ENCODE assay signal across 9 mouse cellular contexts in genomic region chr3:62340861-62341260, GRCm38 (mm10). TPM values are rescaled to one million over a fixed set of nuclear protein-coding genes. Genes with fewer than 3 reads are reported as not detected.
A peak's percentile ranks its signal among the peaks of the same experiment; 100 is the strongest.
DNase-seq lines count a peak whose midpoint lies in the region; ATAC-seq and TF ChIP-seq lines count a peak whose summit lies in the region.
"Had no signal": no experiment of that assay in that cellular context is flagged by ENCODE, and none has a peak within 500 bp of the region (broad histone marks: within the 10 kb centered on the region; RNA-seq: fewer than 3 reads in every experiment).

No protein-coding gene starts in this region.

- WGBS in hindbrain, embryonic 13.5 days: 11% methylated on average over 2 of the region's 2 CpGs

- peak; percentile 68 for DNase-seq in Muller cell, postnatal 12 days (ENCODE audit: inconsistent ontology term)
- DNase-seq in lung, postnatal 10 days: peak; percentile 26
- DNase-seq in adrenal gland, adult 18-20 months (ENCODE audit: low spot score in 2 of 2): no peak
- no peak for DNase-seq in layer of hippocampus, adult 11-12 months (ENCODE audit: low spot score)
- DNase-seq in thymus, postnatal 36 days: no peak
- no peak for DNase-seq in testis, postnatal 10 days (ENCODE audit: low spot score)

- H3ac ChIP-seq in C2C12 (ENCODE audit: control insufficient read depth, insufficient read length, low read depth): no peak overlapping the region

- peak overlapping the region; percentile 77 for H3K4me2 ChIP-seq in hindbrain, embryonic 13.5 days

- no peaks in the 10 kb centered on the region for H3K9me3 ChIP-seq in hindbrain, embryonic 13.5 days

- H3K79me2 ChIP-seq in C2C12 (ENCODE audit: control insufficient read depth, insufficient read depth): no peaks in the 10 kb centered on the region

- no peak for TF ChIP-seq CTCF in C2C12 (IDR thresholded peaks at IDR 0.05; ENCODE audit: control insufficient read depth, insufficient read depth, insufficient read length)

- H3K27me3 ChIP-seq in C2C12 (ENCODE audit: control insufficient read depth, insufficient read depth, insufficient read length): no peaks in the 10 kb centered on the region
- peaks cover 12% of the 10 kb centered on the region for H3K27me3 ChIP-seq in hindbrain, embryonic 13.5 days

- no peaks in the 10 kb centered on the region for H3K36me3 ChIP-seq in C2C12 (ENCODE audit: control insufficient read depth, insufficient read depth)
- H3K36me3 ChIP-seq in hindbrain, embryonic 13.5 days: no peaks in the 10 kb centered on the region

- H3K4me3 ChIP-seq in C2C12 (ENCODE audit: insufficient read depth, poor library complexity, severe bottlenecking): no peak overlapping the region
- H3K4me3 ChIP-seq in hindbrain, embryonic 13.5 days: peak overlapping the region; percentile 85

- no peak overlapping the region for H3K27ac ChIP-seq in hindbrain, embryonic 13.5 days
- H3K27ac ChIP-seq: liver, embryonic 14.5 days had no signal

- ATAC-seq in hindbrain, embryonic 13.5 days (ENCODE audit: low FRiP score): no peak

- H3K9ac ChIP-seq in hindbrain, embryonic 13.5 days: peak overlapping the region; percentile 85; the same call in 1 of the 2 replicates
- H3K9ac ChIP-seq: liver, embryonic 14.5 days had no signal

- H3K79me3 ChIP-seq in C2C12 (ENCODE audit: low read depth): no peaks in the 10 kb centered on the region

- peaks cover 10% of the 10 kb centered on the region for H3K4me1 ChIP-seq in hindbrain, embryonic 13.5 days (replicated peaks)

TF ChIP-seq in C2C12, 6 proteins besides CTCF, POLR2A, EP300 and RAD21:
- peak; percentile 45 for TF ChIP-seq MYOD1 (IDR thresholded peaks at IDR 0.05; ENCODE audit: control insufficient read depth, insufficient read length, low read depth)
- no peak for TF ChIP-seq CEBPB (IDR thresholded peaks at IDR 0.05; ENCODE audit: low read depth)
- no peak for TF ChIP-seq MYOG (IDR thresholded peaks at IDR 0.05; ENCODE audit: control insufficient read depth, extremely low read depth, insufficient read length)
TF ChIP-seq in C2C12: peak in this region for 1.

RNA-seq across cellular contexts. Expression of gene Arhgef26, which starts 2.7 kb away (rescaled TPM):
- 1.9 TPM for polyA plus RNA-seq in C2C12 (2012; fragmentation: generic; extraction: Trizol)
- 11.8 and 14.2 TPM in 2 replicates for polyA plus RNA-seq in hindbrain, embryonic 13.5 days (2015; fragmentation: Nextera tagmentation; extraction: Ambion mirVana)
- 1 to 10 TPM; 2.3 to 2.7 TPM for total RNA-seq in adrenal gland, adult 18-20 months (2021)

Comparison
In these comparisons a context has a peak if more than half of its experiments do, and no peak if none do; other contexts are left out.
1. DNase-seq: peak in Muller cell, postnatal 12 days (single experiment) and lung, postnatal 10 days (single experiment); none in adrenal gland, adult 18-20 months (0 of 2), layer of hippocampus, adult 11-12 months (single experiment), thymus, postnatal 36 days (0 of 2) and testis, postnatal 10 days (single experiment).